Mouse (Mus musculus) heart, postnatal 25 days (tissue): ENCODE results near the gene Syne2. TPM values are rescaled to one million over a fixed set of nuclear protein-coding genes. Genes with fewer than 3 reads are reported as not detected.

ENCODE experiments used
- DNase-seq: peaks from one replicate; pipeline ENCODE4 v3.0.0; 2022; ENCODE audit warnings: low spot score
- intact Hi-C: fragments of 180-260 bp; cut with DNase I; formaldehyde crosslinking; loops from one replicate; pipeline ENCODE4 v1.15.1; 2025
- total RNA-seq, 2 experiments: library from RNA; stranded (reverse); gene quantifications; 2 replicates each; pipeline ENCODE4 v1.2.3; 2021

Gene Syne2
- total RNA-seq, 2 experiments from 2014 or later = 33.8 to 41.5 TPM

GRCm38 (mm10) chr12:76008991-76009390, 191.1 kb downstream of the Syne2 start:
- DNase-seq = no peak
- intact Hi-C loops = no loop called here

DNA sequence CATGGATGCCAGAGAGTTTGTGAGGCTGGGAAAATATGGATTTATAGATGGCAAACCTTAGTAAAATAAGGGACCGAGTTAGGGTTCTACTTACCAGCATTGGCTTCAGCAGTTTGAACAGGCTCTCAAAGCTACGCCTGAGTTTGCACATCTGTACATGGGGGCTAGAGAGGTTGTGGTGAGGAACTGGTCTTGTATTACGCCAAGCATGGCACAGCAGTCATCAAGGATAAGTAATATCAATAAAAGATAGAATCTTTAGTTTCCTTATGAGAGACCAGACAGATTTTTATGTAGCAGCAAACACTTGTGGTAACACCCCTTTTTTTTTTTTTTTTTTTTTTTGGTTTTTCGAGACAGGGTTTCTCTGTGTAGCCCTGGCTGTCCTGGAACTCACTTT, 194.9 kb downstream of the Syne2 start:
- intact Hi-C loops = no loop called here
- DNase-seq = no peak

DNA sequence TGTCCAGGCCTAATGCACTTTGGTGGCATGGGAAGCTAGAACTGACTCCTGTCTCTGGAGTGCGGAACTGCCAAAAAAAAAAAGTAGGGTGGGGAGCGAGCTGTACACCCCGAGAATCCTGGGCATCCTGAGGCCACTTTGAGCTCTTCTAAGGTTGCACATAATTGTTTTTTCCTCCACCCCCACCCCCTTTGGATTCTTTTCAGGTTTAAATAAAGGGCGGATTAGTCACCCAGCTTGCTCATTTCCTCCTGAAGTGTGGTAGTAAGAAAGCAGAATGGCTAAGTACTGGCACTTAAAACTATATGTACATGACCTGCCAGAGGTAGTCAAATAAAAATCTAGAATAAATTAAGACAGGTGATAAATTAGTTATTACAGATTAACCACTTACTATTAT, 195.5 kb downstream of the Syne2 start:
- no peak for DNase-seq
- intact Hi-C loops = no loop called here

- intact Hi-C loops = no loop called here
- no peak for DNase-seq
Observed at GRCm38 (mm10) chr12:76015026-76015425, 197.1 kb downstream of the Syne2 start.

- DNase-seq = no peak
- intact Hi-C loops = no loop called here
Observed at GRCm38 (mm10) chr12:76015489-76015888, 197.6 kb downstream of the Syne2 start.

DNA sequence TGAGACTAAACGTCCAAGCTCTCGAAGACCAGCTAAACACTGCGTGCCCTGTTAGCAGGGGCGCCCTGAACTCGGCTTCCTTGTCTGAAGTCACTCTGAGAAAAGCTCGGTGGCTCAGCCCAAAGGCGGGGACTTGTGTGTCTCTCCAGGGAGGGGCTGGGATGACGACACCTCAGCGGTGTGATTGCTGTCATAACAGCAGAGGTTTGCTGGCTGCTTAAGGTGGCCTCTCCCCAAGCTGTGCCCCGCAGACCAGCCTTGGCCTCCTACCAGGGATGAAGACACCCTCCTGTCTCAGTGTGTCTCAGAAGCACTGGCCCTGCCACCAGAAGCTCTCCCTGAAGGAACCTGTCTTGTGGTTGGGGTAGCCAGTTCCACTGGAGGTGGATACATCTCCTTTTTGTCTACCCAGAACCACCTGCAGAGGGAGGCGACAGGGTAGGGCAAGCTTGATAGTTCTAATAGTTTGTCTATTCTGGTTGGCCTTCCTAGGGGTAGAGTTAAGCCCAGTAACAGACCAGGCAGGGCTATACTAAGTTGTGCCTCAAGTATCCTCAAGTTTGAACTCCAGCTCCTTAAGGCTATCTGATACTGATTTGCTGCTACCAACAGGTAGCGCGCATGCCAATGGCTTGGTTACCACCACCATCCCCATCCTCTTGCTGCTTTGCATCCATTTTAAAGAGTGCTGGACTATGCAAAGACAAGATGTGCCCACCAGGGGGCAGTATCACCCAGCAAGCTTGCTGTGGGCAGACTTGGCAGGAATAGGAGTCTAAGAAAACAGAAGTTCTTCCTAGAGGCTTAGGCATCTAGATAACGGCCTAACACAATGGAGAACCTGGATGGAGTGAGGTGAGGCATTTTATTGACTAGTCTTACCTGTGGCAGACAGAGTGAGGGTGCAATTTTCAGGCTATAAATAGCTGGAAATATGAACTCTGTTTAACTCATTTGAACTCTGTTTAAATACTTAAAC, 198.5 kb downstream of the Syne2 start:
- peak; percentile 4 for DNase-seq
- intact Hi-C loops = loop anchor here (1.0 kb wide), 1 partner anchor 161 kb away; the partner anchor contains the start of gene Esr2

DNA sequence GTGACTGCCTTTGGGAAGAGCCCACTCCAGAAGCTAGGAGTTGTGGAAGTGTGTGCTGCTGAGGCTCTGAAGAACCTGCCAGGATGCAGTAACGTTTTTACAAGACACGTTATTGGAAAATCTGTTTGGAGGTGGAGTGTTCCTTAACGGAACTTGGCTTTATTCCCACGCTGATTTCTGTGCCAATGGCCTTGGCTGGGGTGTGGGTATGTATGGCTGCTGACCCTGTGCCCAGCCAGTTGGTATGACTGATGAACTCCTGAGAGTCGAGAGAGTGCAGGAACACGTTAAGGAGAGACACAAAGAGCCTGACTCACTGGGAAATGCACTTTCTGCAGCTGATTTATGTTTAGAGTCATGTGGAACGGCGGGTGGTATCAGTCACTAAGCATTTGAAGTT, 200.7 kb downstream of the Syne2 start:
- DNase-seq = no peak
- intact Hi-C loops = no loop called here

GRCm38 (mm10) chr12:76042301-76042700, 224.4 kb downstream of the Syne2 start:
- intact Hi-C loops = no loop called here

DNA sequence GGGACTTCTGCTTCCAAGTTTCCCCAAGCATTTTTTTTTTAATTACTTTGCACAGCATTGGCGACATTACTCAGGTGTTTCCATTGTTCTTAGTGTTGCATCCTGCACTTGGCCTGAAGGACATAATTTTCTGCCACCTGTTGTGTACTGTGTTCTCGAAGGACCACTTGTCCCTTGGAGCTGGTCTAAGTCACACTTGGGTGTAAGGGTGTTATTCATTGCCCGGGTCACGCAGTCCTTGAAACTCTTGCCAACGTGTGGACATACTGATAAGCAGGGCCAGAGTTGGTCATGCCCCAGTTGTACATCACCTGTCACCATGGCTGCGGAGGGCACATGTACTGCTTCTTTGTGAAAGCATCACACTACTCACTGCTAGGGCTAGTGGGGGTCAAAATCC, 228.6 kb downstream of the Syne2 start:
- DNase-seq = no peak
- intact Hi-C loops = no loop called here

More at GRCm38 (mm10) chr12:76042301-76042700, 224.4 kb downstream of the Syne2 start:
- DNase-seq = no peak

GRCm38 (mm10) chr12:76047921-76048320, 230.0 kb downstream of the Syne2 start:
- DNase-seq = no peak
- intact Hi-C loops = no loop called here

DNA sequence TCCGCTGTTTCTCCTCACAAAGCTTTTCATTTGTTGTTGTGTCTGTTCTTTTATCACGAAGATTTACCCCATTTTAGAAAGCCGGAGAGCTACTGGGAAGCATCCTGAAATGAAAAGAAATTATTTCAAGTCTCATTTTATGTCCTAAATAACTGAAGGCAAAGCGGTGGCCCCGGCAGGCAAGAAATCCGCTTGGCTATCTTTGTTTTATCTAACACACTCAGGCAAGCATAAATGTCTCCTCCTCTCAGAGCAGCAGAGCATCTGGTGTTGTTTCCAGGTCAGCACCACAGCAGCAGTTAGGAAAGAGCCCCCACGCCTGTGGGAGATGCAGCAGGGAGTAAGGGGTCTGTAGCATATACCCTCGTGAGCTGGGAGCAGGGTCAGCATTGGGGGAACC, 230.7 kb downstream of the Syne2 start:
- DNase-seq = no peak
- intact Hi-C loops = no loop called here

DNA sequence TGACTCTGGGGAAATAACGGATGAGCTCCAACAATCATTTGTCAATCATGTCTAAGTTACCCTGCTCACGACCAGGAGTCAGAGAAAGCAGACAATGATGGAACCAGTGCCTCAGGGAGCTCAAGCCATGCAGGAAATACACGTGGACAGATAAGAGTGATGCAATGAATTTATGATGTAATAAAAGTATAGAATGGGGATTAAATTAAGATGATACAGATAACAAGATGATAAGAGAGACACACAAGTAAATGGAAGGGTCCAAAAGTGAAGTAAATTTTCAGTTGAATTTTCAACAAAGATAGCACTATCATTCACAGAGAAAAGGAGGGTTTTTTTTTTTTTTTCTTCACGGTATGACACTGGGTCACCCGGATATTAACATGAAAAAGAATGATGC, 231.4 kb downstream of the Syne2 start:
- no peak for DNase-seq
- intact Hi-C loops = no loop called here

DNA sequence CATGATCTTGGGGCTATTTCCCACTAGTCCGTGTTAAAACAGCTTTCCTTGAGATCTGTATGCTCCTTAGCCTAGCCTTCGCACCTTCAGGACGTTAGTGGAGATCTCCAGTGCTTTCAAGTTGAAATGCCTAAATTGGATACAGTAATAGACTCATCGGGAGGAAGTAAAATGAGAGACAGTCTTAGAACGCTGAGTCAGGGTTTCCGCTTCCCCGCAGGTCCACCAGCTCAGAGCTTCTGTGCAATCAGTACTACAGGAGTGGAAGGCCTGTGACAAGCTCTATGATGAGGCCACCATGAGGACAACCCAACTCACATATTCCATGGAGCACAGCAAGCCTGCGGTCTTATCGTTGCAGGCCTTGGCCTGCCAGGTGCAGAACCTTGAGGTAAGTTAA, 233.9 kb downstream of the Syne2 start:
- intact Hi-C loops = no loop called here
- no peak for DNase-seq

DNA sequence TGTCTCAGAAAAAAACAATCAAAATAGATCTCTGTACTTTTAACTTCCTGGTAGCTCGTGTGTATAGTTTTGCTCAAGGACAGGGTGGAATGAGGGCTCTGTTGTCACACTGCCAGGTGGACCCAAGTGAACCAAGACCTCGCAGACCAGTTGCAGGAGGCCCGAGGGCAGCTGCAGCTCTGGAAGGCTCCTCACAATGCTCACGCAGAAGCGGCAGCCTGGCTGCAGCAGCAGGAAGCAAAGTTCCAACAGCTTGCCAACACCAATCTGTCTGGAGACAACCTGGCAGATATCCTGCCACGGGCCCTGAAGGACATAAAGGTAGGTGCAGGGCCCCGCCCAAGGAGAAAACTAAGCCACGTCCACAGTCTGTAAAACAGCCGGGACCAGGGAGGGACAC, 236.7 kb downstream of the Syne2 start:
- intact Hi-C loops = no loop called here
- DNase-seq = no peak

GRCm38 (mm10) chr12:76063001-76063400, 245.1 kb downstream of the Syne2 start:
- intact Hi-C loops = no loop called here
- no peak for DNase-seq

GRCm38 (mm10) chr12:76070386-76070785, 252.5 kb downstream of the Syne2 start:
- no peak for DNase-seq
- intact Hi-C loops = no loop called here

GRCm38 (mm10) chr12:76071935-76072849, 254.3 kb downstream of the Syne2 start:
- no peak for DNase-seq
- intact Hi-C loops = no loop called here

DNA sequence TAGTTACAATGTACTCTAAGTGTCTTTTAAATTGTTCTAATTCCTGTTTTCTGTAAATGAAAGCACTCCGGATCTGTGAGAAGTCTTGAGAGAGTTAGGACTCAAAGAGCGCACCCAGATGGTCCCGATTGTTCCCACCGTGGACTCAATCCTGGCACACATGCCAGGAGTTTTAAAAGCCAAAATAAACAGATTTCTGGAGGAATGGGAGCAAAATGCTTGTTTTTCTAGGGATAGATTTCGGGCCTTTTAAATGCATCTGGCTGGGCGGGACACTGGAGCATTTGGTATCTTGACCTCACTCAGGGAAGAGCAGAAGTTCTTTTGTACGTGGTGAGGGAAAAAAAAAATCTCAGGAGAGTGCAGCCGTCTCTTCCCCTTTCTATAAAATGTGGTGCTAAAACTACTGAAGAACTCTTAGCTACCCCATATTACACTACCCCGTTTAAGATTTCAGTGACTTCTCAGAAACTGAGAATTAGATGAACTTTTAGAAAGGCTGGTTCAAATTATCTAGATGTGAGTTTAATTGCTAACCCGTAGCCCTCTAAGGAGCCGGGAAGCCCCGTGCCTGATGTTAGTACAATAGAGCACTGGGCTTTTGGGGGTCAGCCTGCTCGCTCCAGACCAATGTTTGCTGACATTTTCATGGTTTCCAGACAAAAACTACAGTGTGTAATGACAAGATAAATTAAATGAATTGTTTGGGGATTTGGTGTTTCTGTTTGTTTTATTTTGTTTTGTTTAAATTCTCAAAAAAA, 255.3 kb downstream of the Syne2 start:
- intact Hi-C loops = no loop called here
- no peak for DNase-seq

DNA sequence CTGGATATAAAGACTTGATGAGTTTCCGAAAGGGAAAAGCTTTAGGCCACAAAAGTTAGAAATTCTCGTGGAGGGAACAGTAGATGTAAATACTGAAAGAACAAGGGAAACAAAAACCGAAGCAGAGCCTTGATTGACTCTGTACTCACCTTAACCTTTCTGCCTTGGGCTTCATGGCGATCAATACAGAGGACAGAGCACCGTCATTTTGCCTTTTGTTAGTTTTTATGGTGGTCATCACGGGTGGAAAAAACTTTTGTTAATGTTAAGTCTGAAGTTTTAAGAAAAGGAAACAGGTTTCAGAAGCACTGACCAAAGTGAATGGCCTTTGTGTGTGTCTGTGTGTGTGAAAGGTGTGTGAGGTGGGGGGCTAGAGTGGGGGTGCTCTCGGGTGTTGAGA, 256.0 kb downstream of the Syne2 start:
- intact Hi-C loops = no loop called here

More for the DNA sequence above, 256.0 kb downstream of the Syne2 start:
- DNase-seq = no peak
